Mouse (Mus musculus): ENCODE measurements at regions not wholly inside any gene's neighbourhood (a gene's known extent, or its start where the extent isn't known, plus 50 kb on each side); places are given as distances from the start of the nearest gene placed in this dataset.

GRCm38 (mm10) chr3:159348053-159348452 lies 147.2 kb upstream of the Depdc1a start:
- TF ChIP-seq GABPA (IDR thresholded peaks at IDR 0.05; ENCODE audit: insufficient replicate concordance, low read depth, low read length) (no peak), TBP (conservative IDR thresholded peaks at IDR 0.05; ENCODE audit: low read depth, low read length) (no peak), MAZ (IDR thresholded peaks at IDR 0.05; ENCODE audit: low read depth, low read length) (no peak), EP300 (IDR thresholded peaks at IDR 0.05; ENCODE audit: low read length) (no peak), TCF12 (IDR thresholded peaks at IDR 0.05; ENCODE audit: low read depth, low read length) (no peak), MEF2A (IDR thresholded peaks at IDR 0.05; ENCODE audit: borderline replicate concordance, low read depth, low read length) (no peak), ZKSCAN1 (IDR thresholded peaks at IDR 0.05; ENCODE audit: borderline replicate concordance, low read depth, low read length) (no peak), IRF4 (IDR thresholded peaks at IDR 0.05; ENCODE audit: low read depth, low read length) (no peak), CHD2 (IDR thresholded peaks at IDR 0.05; ENCODE audit: low read length) (no peak), KAT2A (IDR thresholded peaks at IDR 0.05; ENCODE audit: insufficient replicate concordance, low read length) (no peak), ZNF384 (IDR thresholded peaks at IDR 0.05; ENCODE audit: low read depth, low read length) (no peak), MYC (IDR thresholded peaks at IDR 0.05; ENCODE audit: low read depth, low read length) (no peak), USF2 (conservative IDR thresholded peaks at IDR 0.05; ENCODE audit: low read depth, low read length) (no peak), MAFK (IDR thresholded peaks at IDR 0.05; ENCODE audit: insufficient replicate concordance, low read length) (no peak), JUN (IDR thresholded peaks at IDR 0.05; ENCODE audit: insufficient read depth, low read depth, low read length) (no peak), RCOR1 (conservative IDR thresholded peaks at IDR 0.05; ENCODE audit: low read depth, low read length) (no peak), ELF1 (IDR thresholded peaks at IDR 0.05; ENCODE audit: low read depth, low read length) (no peak)
- dilution Hi-C loops (cut with MboI; ENCODE audit: extremely low pct_ligation_motif_present, extremely low pct_unique_long_range_greater_than_20kb, low sequenced_read_pairs), result no loop called here

GRCm38 (mm10) chr3:159353730-159354129 lies 141.5 kb upstream of the Depdc1a start:
- dilution Hi-C loops (cut with MboI; ENCODE audit: extremely low pct_ligation_motif_present, extremely low pct_unique_long_range_greater_than_20kb, low sequenced_read_pairs), result no loop called here
- H3K9ac ChIP-seq (ENCODE audit: insufficient read depth, low read depth), result no peak overlapping the region
- no peak for DNase-seq (ENCODE audit: extremely low read depth)

More at GRCm38 (mm10) chr3:159348053-159348452, 147.2 kb upstream of the Depdc1a start:
- H3K4me3 ChIP-seq (replicated peaks in 1 of 3; ENCODE audit: low read depth in 2 of 3, low read length in 2 of 3, poor library complexity in 1 of 3), result no peak overlapping the region
- H3K9me3 ChIP-seq (replicated peaks; ENCODE audit: low read length), result peaks cover 5% of the 10 kb centered on the region
- DNase-seq (ENCODE audit: extremely low read depth), result no peak
- H3K4me1 ChIP-seq (ENCODE audit: control insufficient read depth in 1 of 2, insufficient read depth in 2 of 2), result no peaks in the 10 kb centered on the region
- no peaks in the 10 kb centered on the region for H3K27me3 ChIP-seq (replicated peaks)
- no peak overlapping the region for H3K4me2 ChIP-seq (ENCODE audit: insufficient read depth, low read depth, poor library complexity, severe bottlenecking)
- no peaks in the 10 kb centered on the region for H3K79me2 ChIP-seq (replicated peaks; ENCODE audit: control insufficient read depth, extremely low read depth, insufficient read depth, poor library complexity, severe bottlenecking)
- no peaks in the 10 kb centered on the region for H3K36me3 ChIP-seq (replicated peaks in 1 of 2; ENCODE audit: control insufficient read depth in 1 of 2, insufficient read depth in 1 of 2, low read length in 1 of 2)
- H3K9ac ChIP-seq (ENCODE audit: insufficient read depth, low read depth), result no peak overlapping the region
- no peak overlapping the region for H3K27ac ChIP-seq (ENCODE audit: insufficient read depth, low read depth)
- in situ Hi-C loops (cut with MboI; ENCODE audit: low pct_ligation_motif_present, low pct_unique_long_range_greater_than_20kb, low sequenced_read_pairs), result no loop called here

More at GRCm38 (mm10) chr3:159353730-159354129, 141.5 kb upstream of the Depdc1a start:
- no peaks in the 10 kb centered on the region for H3K4me1 ChIP-seq (ENCODE audit: control insufficient read depth in 1 of 2, insufficient read depth in 2 of 2)
- no peak for TF ChIP-seq ELF1 (IDR thresholded peaks at IDR 0.05; ENCODE audit: low read depth, low read length)
- TF ChIP-seq MEF2A (IDR thresholded peaks at IDR 0.05; ENCODE audit: borderline replicate concordance, low read depth, low read length), result no peak
- no peak for TF ChIP-seq ZMIZ1 (IDR thresholded peaks at IDR 0.05; ENCODE audit: low read depth, low read length)
- TF ChIP-seq MAFK (IDR thresholded peaks at IDR 0.05; ENCODE audit: insufficient replicate concordance, low read length), result no peak
- no peak for TF ChIP-seq RCOR1 (conservative IDR thresholded peaks at IDR 0.05; ENCODE audit: low read depth, low read length)
- no peak for TF ChIP-seq MXI1 (IDR thresholded peaks at IDR 0.05; ENCODE audit: low read depth, low read length)
- no peak for TF ChIP-seq KAT2A (IDR thresholded peaks at IDR 0.05; ENCODE audit: insufficient replicate concordance, low read length)
- no peak for TF ChIP-seq MAZ (IDR thresholded peaks at IDR 0.05; ENCODE audit: low read depth, low read length)
- no peak for TF ChIP-seq SIN3A (IDR thresholded peaks at IDR 0.05; ENCODE audit: low read length)
- no peak for TF ChIP-seq EP300 (IDR thresholded peaks at IDR 0.05; ENCODE audit: low read length)
- no peak for TF ChIP-seq ETS1 (conservative IDR thresholded peaks at IDR 0.05; ENCODE audit: low read depth, low read length)
- TF ChIP-seq POLR2A (IDR thresholded peaks at IDR 0.05; ENCODE audit: low read depth, low read length), result no peak
- TF ChIP-seq CHD2 (IDR thresholded peaks at IDR 0.05; ENCODE audit: low read length), result no peak
- TF ChIP-seq GABPA (IDR thresholded peaks at IDR 0.05; ENCODE audit: insufficient replicate concordance, low read depth, low read length), result no peak
- TF ChIP-seq CHD1 (IDR thresholded peaks at IDR 0.05; ENCODE audit: low read depth, low read length), result no peak
- TF ChIP-seq PAX5 (IDR thresholded peaks at IDR 0.05; ENCODE audit: low read length), result no peak
- TF ChIP-seq TBP (conservative IDR thresholded peaks at IDR 0.05; ENCODE audit: low read depth, low read length), result no peak
- TF ChIP-seq IRF4 (IDR thresholded peaks at IDR 0.05; ENCODE audit: low read depth, low read length), result no peak
- H3K36me3 ChIP-seq (replicated peaks in 1 of 2; ENCODE audit: control insufficient read depth in 1 of 2, insufficient read depth in 1 of 2, low read length in 1 of 2), result no peaks in the 10 kb centered on the region
- H3K27ac ChIP-seq (ENCODE audit: insufficient read depth, low read depth), result no peak overlapping the region
- no peaks in the 10 kb centered on the region for H3K79me2 ChIP-seq (replicated peaks; ENCODE audit: control insufficient read depth, extremely low read depth, insufficient read depth, poor library complexity, severe bottlenecking)
- in situ Hi-C loops (cut with MboI; ENCODE audit: low pct_ligation_motif_present, low pct_unique_long_range_greater_than_20kb, low sequenced_read_pairs), result no loop called here
- no peak overlapping the region for H3K4me3 ChIP-seq (replicated peaks in 1 of 3; ENCODE audit: low read depth in 2 of 3, low read length in 2 of 3, poor library complexity in 1 of 3)
- H3K27me3 ChIP-seq (replicated peaks), result no peaks in the 10 kb centered on the region
- H3K9me3 ChIP-seq (replicated peaks; ENCODE audit: low read length), result peaks cover 7% of the 10 kb centered on the region
- no peak overlapping the region for H3K4me2 ChIP-seq (ENCODE audit: insufficient read depth, low read depth, poor library complexity, severe bottlenecking)

All from CH12.LX (cell line).